Mouse (Mus musculus): Measurements from ENCODE around the gene Tuba8.

- TF ChIP-seq CTCF (IDR thresholded peaks at IDR 0.05; ENCODE audit: extremely low read depth, insufficient read depth, low read length) (no peak), POLR2A (IDR thresholded peaks at IDR 0.05; ENCODE audit: extremely low read depth, insufficient read depth, low read length) (no peak)
These were observed 4.3 kb downstream of the Tuba8 start for GRCm38 (mm10) chr6:121214667-121215330.

All from cortical plate, adult 2 months (tissue).